Comparison of ENCODE assay signal across 11 mouse cellular contexts in genomic region chr1:89015845-89016244, GRCm38 (mm10). TPM values are rescaled to one million over a fixed set of nuclear protein-coding genes. Genes with fewer than 3 reads are reported as not detected.
DNase-seq lines count a peak whose midpoint lies in the region; ATAC-seq lines count a peak whose summit lies in the region.
"Had no signal": no experiment of that assay in that cellular context is flagged by ENCODE, and none has a peak within 500 bp of the region (broad histone marks: within the 10 kb centered on the region; RNA-seq: fewer than 3 reads in every experiment).

No protein-coding gene starts in this region.

- H3K27me3 ChIP-seq in limb, embryonic 13.5 days = no peaks in the 10 kb centered on the region
- no peaks in the 10 kb centered on the region for H3K27me3 ChIP-seq in stomach, embryonic 16.5 days (ENCODE audit: control insufficient read depth, insufficient read depth, low read length)
- H3K27me3 ChIP-seq: liver, embryonic 15.5 days had no signal

- H3K9me3 ChIP-seq in limb, embryonic 13.5 days = no peaks in the 10 kb centered on the region
- H3K9me3 ChIP-seq in stomach, embryonic 16.5 days (replicated peaks; ENCODE audit: control insufficient read depth, low read length) = no peaks in the 10 kb centered on the region
- H3K9me3 ChIP-seq: liver, embryonic 15.5 days had no signal

- ATAC-seq in limb, embryonic 13.5 days (ENCODE audit: low FRiP score, low read depth) = no peak
- ATAC-seq in stomach, embryonic 16.5 days (ENCODE audit: insufficient read depth, low FRiP score) = no peak

- no peak overlapping the region for H3K4me3 ChIP-seq in limb, embryonic 13.5 days
- H3K4me3 ChIP-seq in stomach, embryonic 16.5 days (replicated peaks; ENCODE audit: low read length) = peak overlapping the region; percentile 24
- H3K4me3 ChIP-seq: liver, embryonic 15.5 days had no signal

- 49% methylated on average over 10 of the region's 10 CpGs for WGBS in limb, embryonic 13.5 days
- 53% methylated on average over 10 of the region's 10 CpGs for WGBS in stomach, embryonic 16.5 days

- H3K36me3 ChIP-seq in limb, embryonic 13.5 days = no peaks in the 10 kb centered on the region
- no peaks in the 10 kb centered on the region for H3K36me3 ChIP-seq in stomach, embryonic 16.5 days (ENCODE audit: control insufficient read depth, insufficient read depth, low read length)
- H3K36me3 ChIP-seq: liver, embryonic 15.5 days had no signal

- H3K27ac ChIP-seq in limb, embryonic 13.5 days = no peak overlapping the region
- peak overlapping the region; percentile 75 for H3K27ac ChIP-seq in stomach, embryonic 16.5 days (ENCODE audit: low read length)
- H3K27ac ChIP-seq: liver, embryonic 15.5 days had no signal

- H3K4me2 ChIP-seq in limb, embryonic 13.5 days (replicated peaks) = peak overlapping the region; percentile 39
- peak overlapping the region; percentile 40 for H3K4me2 ChIP-seq in stomach, embryonic 16.5 days (ENCODE audit: low read depth, low read length)
- H3K4me2 ChIP-seq: liver, embryonic 15.5 days had no signal

- intact Hi-C loops in heart, postnatal 36 days (cut with DNase I) = no loop called here

- DNase-seq in heart, adult 18-20 months = peak; percentile 26
- DNase-seq in heart, postnatal 36 days = no peak
- peak; percentile 24 to 58 for DNase-seq in lung, adult 18-20 months
- no peak for DNase-seq in lung, postnatal 10 days
- no peak for DNase-seq in frontal cortex, postnatal 25 days (ENCODE audit: low spot score in 2 of 2)
- no peak for DNase-seq in right cerebral cortex, postnatal 14 days
- DNase-seq: B cell, adult 2 months; right cerebral cortex, postnatal 25 days had no signal

- H3K4me1 ChIP-seq in limb, embryonic 13.5 days = peaks cover 23% of the 10 kb centered on the region
- H3K4me1 ChIP-seq in stomach, embryonic 16.5 days (ENCODE audit: control insufficient read depth, insufficient read depth, low read length) = peaks cover 11% of the 10 kb centered on the region
- H3K4me1 ChIP-seq: liver, embryonic 15.5 days had no signal

- H3K9ac ChIP-seq in limb, embryonic 13.5 days = no peak overlapping the region
- H3K9ac ChIP-seq in stomach, embryonic 16.5 days (ENCODE audit: low read length) = peak overlapping the region; percentile 32
- H3K9ac ChIP-seq: liver, embryonic 15.5 days had no signal

RNA-seq across cellular contexts. Expression of gene Sh3bp4, which starts 54.4 kb away (rescaled TPM):
- 10 to 100 TPM; 11.2 TPM for total RNA-seq in heart, adult 18-20 months (2021)
- 10 to 100 TPM; 11.3 to 11.8 TPM for total RNA-seq in heart, postnatal 36 days (2021)
- 21.6 and 21.8 TPM in 2 replicates for polyA plus RNA-seq in limb, embryonic 13.5 days (2015; fragmentation: Nextera tagmentation; extraction: Ambion mirVana)
- 20.1 and 20.6 TPM in 2 replicates for polyA plus RNA-seq in stomach, embryonic 16.5 days (2015; fragmentation: Nextera tagmentation; extraction: Ambion mirVana)

Comparison
In these comparisons a context has a peak if more than half of its experiments do, and no peak if none do; other contexts are left out.
1. DNase-seq: peak in heart, adult 18-20 months (2 of 2) and lung, adult 18-20 months (2 of 2); none in heart, postnatal 36 days (0 of 2), lung, postnatal 10 days (single experiment), frontal cortex, postnatal 25 days (0 of 2) and right cerebral cortex, postnatal 14 days (single experiment).